Mouse (Mus musculus) heart, embryonic 15.5 days (tissue): ENCODE data around the gene Krt23. TPM values are rescaled to one million over a fixed set of nuclear protein-coding genes. Genes with fewer than 3 reads are reported as not detected.

Source experiments
- ATAC-seq: fragments of 200-750 bp; cut with Nextera tagmentation; replicated peaks from 2 replicates; pipeline ENCODE4 v1.8.0; 2017; ENCODE audit warnings: low read depth, moderate TSS enrichment; ENCODE audit not compliant: insufficient number of reproducible peaks, insufficient read depth, low FRiP score
- H3K27ac ChIP-seq: fragments of 300-500 bp; sonication (generic); 2 replicates; pipeline ENCODE4 v1.5.1; 2015; ENCODE audit warnings: mild to moderate bottlenecking, inconsistent platforms
- H3K27me3 ChIP-seq: fragments of 300-500 bp; sonication (generic); 2 replicates; pipeline ENCODE4 v1.6.1; 2015; ENCODE audit warnings: inconsistent platforms
- H3K36me3 ChIP-seq: fragments of 300-500 bp; sonication (generic); 2 replicates; pipeline ENCODE4 v1.6.1; 2015; ENCODE audit warnings: mild to moderate bottlenecking, inconsistent platforms
- H3K4me1 ChIP-seq: fragments of 300-500 bp; sonication (generic); replicated peaks from 2 replicates; pipeline ENCODE4 v1.6.1; 2015; ENCODE audit warnings: inconsistent platforms
- H3K4me2 ChIP-seq: fragments of 300-500 bp; sonication (generic); 2 replicates; pipeline ENCODE4 v1.6.1; 2015; ENCODE audit warnings: inconsistent platforms, mild to moderate bottlenecking, moderate library complexity
- H3K4me3 ChIP-seq: fragments of 300-500 bp; sonication (generic); 2 replicates; pipeline ENCODE4 v1.5.1; 2015; ENCODE audit warnings: mild to moderate bottlenecking, inconsistent platforms
- H3K9ac ChIP-seq: fragments of 300-500 bp; sonication (generic); 2 replicates; pipeline ENCODE4 v1.6.1; 2015; ENCODE audit warnings: mild to moderate bottlenecking, inconsistent platforms
- H3K9me3 ChIP-seq: fragments of 300-500 bp; sonication (generic); replicated peaks from 2 replicates; pipeline ENCODE4 v1.6.1; 2016; ENCODE audit warnings: inconsistent platforms
- WGBS: fragments of 180-500 bp; shearing (Covaris S2); methylation state at CpG from one replicate; pipeline ENCODE4 v1.1.7; 2015; ENCODE audit warnings: mixed read lengths; 5-methylcytosine and 5-hydroxymethylcytosine counted together
- polyA plus RNA-seq: library from polyadenylated mRNA; unstranded; fragments of >200 nt; fragmentation: Nextera tagmentation; extraction: Ambion mirVana; gene quantifications from 2 replicates; pipeline ENCODE4 v1.2.1, GENCODE M21; 2015

Krt23 gene
- 0.32 and 0.35 TPM in 2 replicates for polyA plus RNA-seq

DNA sequence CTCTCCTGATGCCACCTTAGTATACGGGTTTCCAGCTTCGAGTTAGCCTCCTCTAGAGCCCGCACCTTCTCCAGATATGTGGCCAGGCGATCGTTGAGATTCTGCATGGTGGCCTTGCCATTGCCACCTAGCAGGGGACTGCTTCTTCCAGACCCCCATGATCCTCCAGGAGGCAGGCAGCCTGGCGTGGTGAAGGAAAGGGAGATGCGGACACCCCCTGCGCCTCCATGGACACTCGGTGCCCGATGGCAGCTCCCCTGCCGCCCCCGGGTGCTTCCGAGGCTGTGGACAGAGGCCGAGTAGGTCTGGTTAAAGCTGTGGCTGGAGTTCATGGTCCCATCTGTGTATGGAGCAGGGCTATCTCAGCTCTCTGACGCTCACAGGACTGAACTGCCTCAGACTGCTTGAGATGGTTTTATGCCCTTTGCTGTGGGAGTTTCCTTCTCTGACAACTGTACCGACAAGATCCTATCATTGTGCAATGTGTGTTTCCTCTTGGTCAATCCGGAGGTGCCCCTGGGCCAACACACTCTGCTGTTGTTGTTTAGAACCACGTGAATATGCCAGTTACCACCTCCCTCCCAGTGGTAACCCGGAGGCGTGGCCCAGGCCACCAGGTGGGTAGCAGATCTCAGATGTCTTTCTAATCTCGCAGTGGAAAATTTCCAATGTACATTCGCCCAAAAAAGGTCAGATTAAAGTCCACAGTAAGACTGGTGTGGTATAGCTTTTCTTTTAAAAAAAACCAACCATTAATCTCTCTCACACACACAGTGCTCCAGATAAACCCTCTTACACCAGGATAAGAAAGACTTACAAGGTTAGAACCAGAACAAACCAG lies at the start of gene Krt23:
Krt23 (minus strand) TSS at position 405 of the 841 bp plus-strand sequence.
- WGBS: 72% methylated on average over 22 of the region's 22 CpGs
- no peak for ATAC-seq
- H3K27me3 ChIP-seq: no peaks in the 10 kb centered on the region
- no peak within 1 kb of the TSS for H3K27ac ChIP-seq
- no peak within 1 kb of the TSS for H3K4me2 ChIP-seq
- no peaks in the 10 kb centered on the region for H3K4me1 ChIP-seq
- H3K9ac ChIP-seq: no peak within 1 kb of the TSS
- H3K36me3 ChIP-seq: no peaks in the 10 kb centered on the region
- no peak within 1 kb of the TSS for H3K4me3 ChIP-seq
- H3K9me3 ChIP-seq: no peaks in the 10 kb centered on the region

DNA sequence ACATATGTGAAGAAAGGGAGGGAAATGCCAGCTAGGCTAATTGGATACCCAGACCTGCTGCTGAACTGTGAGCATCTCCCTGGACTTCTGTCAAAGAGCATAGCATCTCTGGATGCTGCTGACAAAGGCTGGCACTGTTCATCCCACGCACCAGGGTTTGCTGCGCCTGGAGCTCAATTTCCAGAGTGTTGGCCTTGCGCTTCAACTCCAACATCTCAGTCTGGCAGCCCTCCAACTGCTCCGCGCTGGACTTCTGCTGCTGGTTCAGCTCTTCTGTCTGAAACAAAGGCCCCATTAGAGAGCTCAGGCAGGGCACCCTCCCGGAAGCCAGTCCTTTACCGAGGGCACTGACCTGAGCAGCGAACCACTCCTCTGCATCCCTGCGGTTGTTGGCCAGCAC lies 46.8 kb upstream of the Krt23 start:
- H3K27ac ChIP-seq: no peak overlapping the region
- no peak overlapping the region for H3K4me2 ChIP-seq
- H3K9ac ChIP-seq: no peak overlapping the region
- no peaks in the 10 kb centered on the region for H3K9me3 ChIP-seq
- no peaks in the 10 kb centered on the region for H3K36me3 ChIP-seq
- no peak overlapping the region for H3K4me3 ChIP-seq
- 43% methylated on average over 9 of the region's 9 CpGs for WGBS
- no peak for ATAC-seq
- H3K4me1 ChIP-seq: no peaks in the 10 kb centered on the region
- no peaks in the 10 kb centered on the region for H3K27me3 ChIP-seq

DNA sequence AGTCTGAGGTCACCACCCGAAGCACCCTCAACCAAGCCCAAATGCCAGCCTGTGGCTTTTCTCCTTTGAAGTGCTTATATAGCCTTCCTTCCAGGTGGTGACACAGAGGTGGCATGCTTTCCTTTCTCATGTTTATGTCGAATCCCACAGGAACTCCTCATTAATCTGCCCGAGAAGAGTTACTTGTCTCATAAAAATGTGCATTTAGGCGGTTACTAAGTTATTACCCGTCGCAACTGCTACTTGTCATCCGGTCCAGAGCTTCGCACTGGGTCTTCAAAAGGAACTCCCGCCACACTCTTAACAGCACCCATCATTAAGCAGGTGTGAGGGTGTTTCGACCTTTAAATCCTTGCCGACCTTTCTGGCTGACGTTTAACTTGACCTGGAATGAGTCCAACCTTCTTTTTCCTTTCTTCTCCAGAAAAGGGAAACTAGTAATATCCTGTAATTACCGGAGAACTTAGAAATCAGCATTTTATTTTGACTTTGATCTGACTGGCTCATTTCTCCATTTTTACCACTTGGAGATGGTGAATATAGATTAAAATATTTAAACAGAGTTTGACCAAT lies 28.4 kb upstream of the Krt23 start, which contains the start of gene Krt39:
Krt39 (minus strand) TSS at position 51 of the 573 bp plus-strand sequence.
- H3K36me3 ChIP-seq: no peaks in the 10 kb centered on the region
- no peak within 1 kb of the TSS for H3K27ac ChIP-seq
- no peak within 1 kb of the TSS for H3K9ac ChIP-seq
- no peak for ATAC-seq
- no peaks in the 10 kb centered on the region for H3K9me3 ChIP-seq
- no peaks in the 10 kb centered on the region for H3K4me1 ChIP-seq
- H3K4me2 ChIP-seq: no peak within 1 kb of the TSS
- H3K4me3 ChIP-seq: no peak within 1 kb of the TSS
- no peaks in the 10 kb centered on the region for H3K27me3 ChIP-seq
- WGBS: 74% methylated on average over 13 of the region's 13 CpGs

DNA sequence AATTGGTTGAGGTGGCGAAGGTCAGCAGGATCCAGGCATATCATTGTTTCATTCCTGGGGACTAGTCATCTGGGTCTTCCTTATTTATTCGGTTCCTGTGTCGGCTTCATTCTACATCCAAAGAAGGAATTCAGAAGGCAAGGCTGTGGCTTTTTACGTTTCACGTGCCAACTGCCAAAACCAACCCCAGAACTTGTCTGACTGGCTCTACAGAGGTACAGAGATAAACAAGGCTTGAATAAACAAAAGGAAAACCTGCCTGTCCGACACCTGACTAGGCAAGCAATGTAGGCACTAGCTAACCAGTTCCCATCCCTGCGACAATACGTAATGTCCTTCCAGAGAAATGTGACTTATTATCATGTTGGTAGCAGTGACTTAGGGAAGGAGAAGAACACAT lies 21.2 kb upstream of the Krt23 start:
- Histone ChIP-seq H3K27ac (no peak overlapping the region), H3K4me2 (no peak overlapping the region), H3K9me3 (no peaks in the 10 kb centered on the region), H3K27me3 (no peaks in the 10 kb centered on the region), H3K4me3 (no peak overlapping the region), H3K36me3 (no peaks in the 10 kb centered on the region), H3K4me1 (no peaks in the 10 kb centered on the region), H3K9ac (no peak overlapping the region)
- 75% methylated on average over 8 of the region's 8 CpGs for WGBS
- no peak for ATAC-seq

DNA sequence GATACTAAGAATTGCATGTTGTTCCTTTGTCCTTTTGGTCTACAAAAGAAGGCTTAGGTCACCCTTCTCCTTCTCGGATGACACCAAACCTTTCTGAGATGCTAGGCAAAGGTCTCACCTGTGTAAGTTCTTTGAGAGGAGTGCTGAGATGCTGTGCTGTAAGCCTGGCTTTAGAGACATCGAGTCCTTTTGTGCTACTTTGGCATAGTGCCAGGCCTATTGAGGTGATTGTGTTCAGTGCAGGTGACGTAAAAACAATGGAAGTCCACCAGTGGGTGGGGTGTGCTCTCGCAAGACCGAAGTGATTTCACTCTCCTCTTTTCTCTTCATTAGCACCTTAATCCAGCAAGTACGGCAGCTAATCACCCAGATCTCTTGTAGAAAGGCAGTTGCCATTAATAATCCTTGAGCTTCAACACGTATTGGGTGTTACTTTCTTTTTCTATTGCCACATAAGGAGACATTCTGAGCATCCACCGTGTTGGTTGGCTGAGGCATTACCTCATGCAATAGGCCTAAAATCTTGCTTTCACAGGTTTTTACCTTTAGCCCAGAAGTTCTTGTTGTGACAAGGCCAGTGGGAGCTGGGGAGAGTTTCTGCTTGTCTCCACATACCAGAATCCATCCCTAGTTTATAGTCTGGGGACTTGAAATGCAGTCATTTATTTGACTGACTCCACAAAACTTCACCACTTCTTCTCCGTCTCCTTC lies 7.3 kb upstream of the Krt23 start:
- Histone ChIP-seq H3K9me3 (no peaks in the 10 kb centered on the region), H3K27me3 (no peaks in the 10 kb centered on the region), H3K36me3 (no peaks in the 10 kb centered on the region), H3K9ac (no peak overlapping the region), H3K27ac (no peak overlapping the region), H3K4me2 (no peak overlapping the region), H3K4me1 (no peaks in the 10 kb centered on the region), H3K4me3 (no peak overlapping the region)
- WGBS: 79% methylated on average over 9 of the region's 9 CpGs
- ATAC-seq: no peak

DNA sequence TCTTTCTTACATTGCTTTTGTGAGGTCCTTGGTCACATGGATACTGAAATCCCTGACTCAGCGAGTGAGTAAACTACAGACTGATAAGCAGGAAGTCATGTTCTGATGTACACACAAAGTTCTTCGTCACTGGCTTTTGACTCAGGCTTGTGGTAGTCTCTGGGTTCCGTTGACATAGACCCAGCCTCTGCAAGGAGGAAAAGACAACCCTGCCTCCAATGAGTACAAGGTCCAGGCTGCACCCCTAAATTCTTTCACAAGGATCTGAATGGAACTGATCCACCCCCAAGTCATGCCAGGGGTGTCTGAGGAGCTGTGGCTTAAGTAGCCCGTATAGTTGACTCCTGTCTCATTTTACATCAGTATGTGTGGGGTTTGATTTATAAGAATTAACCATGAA lies 3.5 kb upstream of the Krt23 start:
- H3K4me1 ChIP-seq: no peaks in the 10 kb centered on the region
- H3K4me2 ChIP-seq: no peak overlapping the region
- no peak overlapping the region for H3K4me3 ChIP-seq
- WGBS: 67% methylated on average over 4 of the region's 4 CpGs
- no peaks in the 10 kb centered on the region for H3K27me3 ChIP-seq
- ATAC-seq: no peak
- no peak overlapping the region for H3K9ac ChIP-seq
- no peak overlapping the region for H3K27ac ChIP-seq
- H3K9me3 ChIP-seq: no peaks in the 10 kb centered on the region
- no peaks in the 10 kb centered on the region for H3K36me3 ChIP-seq

DNA sequence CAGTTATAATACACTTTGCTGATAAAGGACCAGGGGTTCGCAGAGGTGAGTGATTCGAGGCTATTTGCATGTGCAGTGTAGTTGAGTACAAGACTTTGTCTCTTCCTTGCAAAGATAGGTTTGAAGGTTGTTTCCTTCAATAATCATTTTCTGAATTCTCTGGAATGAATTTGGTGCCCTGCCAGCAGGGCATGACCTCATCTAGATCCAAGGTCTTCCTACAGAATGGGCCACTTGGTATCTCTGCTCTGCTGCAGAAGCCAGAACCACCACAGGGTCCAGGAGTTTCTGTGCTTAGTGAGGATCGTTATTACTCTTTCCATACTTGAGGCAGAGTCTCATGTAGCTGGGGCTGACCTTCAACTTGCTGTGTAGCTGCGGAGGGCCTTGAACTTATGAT lies 1.8 kb upstream of the Krt23 start:
- no peak overlapping the region for H3K4me2 ChIP-seq
- H3K27ac ChIP-seq: no peak overlapping the region

DNA sequence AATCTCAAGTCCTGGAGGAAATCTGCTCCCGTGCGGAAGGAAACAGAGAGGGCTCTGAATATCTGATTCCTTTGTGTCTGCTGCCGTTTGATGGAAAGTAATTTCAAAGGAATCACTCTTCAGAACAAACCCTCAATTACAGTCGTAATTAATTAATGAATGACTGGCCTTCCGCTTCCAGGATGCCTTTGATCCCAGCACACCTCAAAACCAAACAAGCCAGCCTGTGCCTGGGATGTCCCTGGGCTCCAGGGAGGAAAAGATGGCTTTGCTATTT lies 575 bp upstream of the Krt23 start:
- Histone ChIP-seq H3K36me3 (no peaks in the 10 kb centered on the region), H3K27ac (no peak overlapping the region), H3K4me3 (no peak overlapping the region), H3K4me2 (no peak overlapping the region), H3K9ac (no peak overlapping the region), H3K27me3 (no peaks in the 10 kb centered on the region), H3K4me1 (no peaks in the 10 kb centered on the region), H3K9me3 (no peaks in the 10 kb centered on the region)
- no peak for ATAC-seq
- WGBS: 51% methylated on average over 5 of the region's 5 CpGs

More for the DNA sequence above, 1.8 kb upstream of the Krt23 start:
- Histone ChIP-seq H3K9ac (no peak overlapping the region), H3K4me1 (no peaks in the 10 kb centered on the region), H3K27me3 (no peaks in the 10 kb centered on the region), H3K4me3 (no peak overlapping the region), H3K9me3 (no peaks in the 10 kb centered on the region), H3K36me3 (no peaks in the 10 kb centered on the region)
- 85% methylated on average over 4 of the region's 4 CpGs for WGBS
- ATAC-seq: no peak

DNA sequence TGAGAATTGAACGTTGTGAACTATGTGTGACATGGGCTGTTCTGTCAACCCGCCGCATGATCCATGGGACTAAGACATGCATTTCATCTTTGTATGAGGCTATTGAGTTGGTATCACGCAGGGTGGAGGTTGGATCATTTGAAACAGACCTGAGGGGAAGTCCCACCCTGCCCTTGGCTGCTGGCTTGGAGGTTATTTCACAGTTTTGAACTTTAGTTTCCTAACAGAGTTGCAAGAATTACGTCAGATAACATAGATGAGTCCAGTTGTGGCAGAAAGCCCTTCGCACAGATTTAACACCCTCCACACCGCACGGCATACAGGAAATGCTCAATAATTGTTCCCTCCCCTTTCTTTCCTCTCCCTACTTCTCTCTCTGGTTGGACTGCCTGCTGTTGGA lies 1.9 kb downstream of the Krt23 start:
- H3K9me3 ChIP-seq: no peaks in the 10 kb centered on the region
- H3K9ac ChIP-seq: no peak overlapping the region
- H3K4me2 ChIP-seq: no peak overlapping the region
- H3K4me1 ChIP-seq: no peaks in the 10 kb centered on the region
- no peak overlapping the region for H3K4me3 ChIP-seq
- no peaks in the 10 kb centered on the region for H3K36me3 ChIP-seq
- ATAC-seq: no peak
- 74% methylated on average over 8 of the region's 8 CpGs for WGBS
- H3K27ac ChIP-seq: no peak overlapping the region
- H3K27me3 ChIP-seq: no peaks in the 10 kb centered on the region

DNA sequence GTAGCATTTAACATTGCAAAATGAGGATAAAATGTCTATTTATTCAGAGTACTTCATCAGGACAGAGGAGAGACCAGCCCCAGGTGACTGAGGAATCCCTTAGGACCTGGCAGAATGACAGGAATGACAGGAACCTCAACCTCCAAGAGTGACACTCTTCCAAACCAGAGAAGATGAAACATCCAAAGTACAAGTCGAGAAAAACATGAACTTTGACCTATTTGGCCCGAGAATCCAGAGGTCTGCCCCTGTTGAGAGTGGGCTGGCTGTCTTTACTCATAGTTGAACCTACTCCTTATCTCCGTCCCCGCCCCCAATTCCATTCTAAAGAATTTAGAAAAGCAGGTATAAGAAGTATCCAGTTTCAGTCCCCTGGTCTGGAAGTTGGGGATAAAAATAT lies 2.3 kb downstream of the Krt23 start:
- Histone ChIP-seq H3K9me3 (no peaks in the 10 kb centered on the region), H3K4me3 (no peak overlapping the region), H3K9ac (no peak overlapping the region), H3K27ac (no peak overlapping the region), H3K36me3 (no peaks in the 10 kb centered on the region), H3K27me3 (no peaks in the 10 kb centered on the region), H3K4me1 (no peaks in the 10 kb centered on the region), H3K4me2 (no peak overlapping the region)
- no peak for ATAC-seq
- 57% methylated on average over 4 of the region's 4 CpGs for WGBS

DNA sequence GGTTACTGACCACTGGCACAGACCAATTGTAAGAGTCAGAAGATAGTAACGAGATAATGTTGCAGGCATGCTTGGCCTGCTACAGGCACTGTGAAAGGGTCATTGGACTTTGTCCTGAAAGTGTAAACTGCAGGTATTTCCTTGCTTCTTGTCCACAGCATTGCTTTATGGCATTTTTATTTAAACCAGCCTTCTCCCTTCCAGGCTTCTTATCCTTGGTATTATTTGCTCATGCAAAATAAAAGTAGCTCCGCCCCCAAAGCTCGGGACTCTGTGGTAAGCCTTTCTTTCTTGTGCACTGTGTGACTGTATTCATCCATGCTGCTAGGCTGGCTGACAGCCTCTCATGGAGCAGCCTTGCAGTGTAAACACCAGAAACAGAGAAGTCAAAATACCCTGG lies 3.7 kb downstream of the Krt23 start:
- H3K36me3 ChIP-seq: no peaks in the 10 kb centered on the region
- H3K9ac ChIP-seq: no peak overlapping the region
- no peaks in the 10 kb centered on the region for H3K4me1 ChIP-seq
- no peak overlapping the region for H3K27ac ChIP-seq
- no peaks in the 10 kb centered on the region for H3K27me3 ChIP-seq
- WGBS: 63% methylated on average over 3 of the region's 3 CpGs
- H3K4me3 ChIP-seq: no peak overlapping the region
- no peak for ATAC-seq
- no peaks in the 10 kb centered on the region for H3K9me3 ChIP-seq
- no peak overlapping the region for H3K4me2 ChIP-seq
